ENCODE assay signal across 27 mouse cellular contexts in genomic region chr8:71718252-71718651, GRCm38 (mm10). TPM values are rescaled to one million over a fixed set of nuclear protein-coding genes. Genes with fewer than 3 reads are reported as not detected.
DNase-seq lines count a peak whose midpoint lies in the region; ATAC-seq lines count a peak whose summit lies in the region.
"Had no signal": no experiment of that assay in that cellular context is flagged by ENCODE, and none has a peak within 500 bp of the region (broad histone marks: within the 10 kb centered on the region; RNA-seq: fewer than 3 reads in every experiment).

No protein-coding gene starts in this region.

- peak overlapping the region; percentile 90 for H3K27ac ChIP-seq in forebrain, embryonic 13.5 days
- no peak overlapping the region for H3K27ac ChIP-seq in forebrain, embryonic 11.5 days (ENCODE audit: low read depth, low read length)
- H3K27ac ChIP-seq in midbrain, embryonic 11.5 days (ENCODE audit: low read depth, low read length): no peak overlapping the region
- H3K27ac ChIP-seq in midbrain, embryonic 10.5 days (replicated peaks): no peak overlapping the region; the same call in 1 of the 2 replicates
- peak overlapping the region; percentile 86 for H3K27ac ChIP-seq in midbrain, embryonic 16.5 days (ENCODE audit: low read length)
- H3K27ac ChIP-seq: embryonic facial prominence, embryonic 10.5 days; heart, adult 2 months; intestine, embryonic 15.5 days; limb, embryonic 12.5 days; liver, embryonic 13.5 days; lung, embryonic 15.5 days; macrophage; neural tube, embryonic 12.5 days had no signal

- H3K4me1 ChIP-seq in forebrain, embryonic 13.5 days: peaks cover 48% of the 10 kb centered on the region
- H3K4me1 ChIP-seq in forebrain, embryonic 11.5 days (replicated peaks; ENCODE audit: control insufficient read depth, insufficient read depth, low read length): peaks cover 17% of the 10 kb centered on the region
- H3K4me1 ChIP-seq in midbrain, embryonic 11.5 days (ENCODE audit: control insufficient read depth, insufficient read depth, low read length): peaks cover 33% of the 10 kb centered on the region
- peaks cover 59% of the 10 kb centered on the region for H3K4me1 ChIP-seq in midbrain, embryonic 10.5 days
- peaks cover 46% of the 10 kb centered on the region for H3K4me1 ChIP-seq in midbrain, embryonic 16.5 days (ENCODE audit: control insufficient read depth, insufficient read depth, low read length)

- peaks cover 42% of the 10 kb centered on the region for H3K36me3 ChIP-seq in forebrain, embryonic 13.5 days (ENCODE audit: poor library complexity, severe bottlenecking)
- H3K36me3 ChIP-seq in forebrain, embryonic 11.5 days (ENCODE audit: control insufficient read depth, insufficient read depth, low read length): no peaks in the 10 kb centered on the region
- H3K36me3 ChIP-seq in midbrain, embryonic 11.5 days (ENCODE audit: control insufficient read depth, insufficient read depth, low read length): no peaks in the 10 kb centered on the region
- H3K36me3 ChIP-seq in midbrain, embryonic 10.5 days: peaks cover 24% of the 10 kb centered on the region
- peaks cover 7% of the 10 kb centered on the region for H3K36me3 ChIP-seq in midbrain, embryonic 16.5 days (ENCODE audit: control insufficient read depth, insufficient read depth, low read length)
- H3K36me3 ChIP-seq: embryonic facial prominence, embryonic 10.5 days; intestine, embryonic 15.5 days; limb, embryonic 12.5 days; lung, embryonic 15.5 days had no signal

- DNase-seq in forebrain, embryonic 11.5 days (ENCODE audit: low spot score): no peak
- DNase-seq in midbrain, embryonic 11.5 days (ENCODE audit: low spot score, missing footprints): peak; percentile 72
- DNase-seq in midbrain, embryonic 10.5 days (ENCODE audit: low spot score): no peak
- no peak for DNase-seq in gastrocnemius, postnatal 10 days
- no peak for DNase-seq in frontal cortex, postnatal 25 days (ENCODE audit: low spot score in 2 of 2)
- DNase-seq: adrenal gland, postnatal 25 days; cerebellum, adult 18-20 months; gastrocnemius, postnatal 25 days; heart, adult 2 months; heart, postnatal 36 days; kidney, adult 9 months; kidney, postnatal 36 days; layer of hippocampus, adult 9-11 months; liver, embryonic 13.5 days; thymus, postnatal 36 days had no signal

- H3K27me3 ChIP-seq in forebrain, embryonic 13.5 days: no peaks in the 10 kb centered on the region
- no peaks in the 10 kb centered on the region for H3K27me3 ChIP-seq in forebrain, embryonic 11.5 days (ENCODE audit: control insufficient read depth, insufficient read depth, low read length)
- no peaks in the 10 kb centered on the region for H3K27me3 ChIP-seq in midbrain, embryonic 11.5 days (ENCODE audit: control insufficient read depth, insufficient read depth, low read length)
- H3K27me3 ChIP-seq in midbrain, embryonic 10.5 days (ENCODE audit: low read depth, poor library complexity, severe bottlenecking): peaks cover 5% of the 10 kb centered on the region; the same call in 1 of the 2 replicates
- H3K27me3 ChIP-seq in midbrain, embryonic 16.5 days (ENCODE audit: control insufficient read depth, insufficient read depth, low read depth, low read length): no peaks in the 10 kb centered on the region
- H3K27me3 ChIP-seq: intestine, embryonic 15.5 days; lung, embryonic 15.5 days; neural tube, embryonic 12.5 days had no signal

- H3K9ac ChIP-seq in forebrain, embryonic 13.5 days: no peak overlapping the region
- no peak overlapping the region for H3K9ac ChIP-seq in forebrain, embryonic 11.5 days (ENCODE audit: low read length)
- no peak overlapping the region for H3K9ac ChIP-seq in midbrain, embryonic 11.5 days (ENCODE audit: low read length)
- no peak overlapping the region for H3K9ac ChIP-seq in midbrain, embryonic 16.5 days (ENCODE audit: low read depth, low read length)
- H3K9ac ChIP-seq: intestine, embryonic 15.5 days; limb, embryonic 12.5 days; liver, embryonic 13.5 days; lung, embryonic 15.5 days; neural tube, embryonic 12.5 days had no signal

- ATAC-seq in forebrain, embryonic 13.5 days: no peak
- no peak for ATAC-seq in forebrain, embryonic 11.5 days (replicated peaks; ENCODE audit: low FRiP score)
- ATAC-seq in midbrain, embryonic 11.5 days (ENCODE audit: low FRiP score): no peak
- ATAC-seq in erythroid progenitor cell, adult 5-6 weeks (replicated peaks; ENCODE audit: low FRiP score, poor library complexity, severe bottlenecking): peak; percentile 37; the same call in 1 of the 2 replicates
- no peak for ATAC-seq in midbrain, embryonic 16.5 days
- ATAC-seq: activated CD4-positive, CD25-positive, alpha-beta regulatory T cell, adult 4 months; intestine, embryonic 15.5 days had no signal

- H3K4me3 ChIP-seq in forebrain, embryonic 13.5 days: no peak overlapping the region
- no peak overlapping the region for H3K4me3 ChIP-seq in forebrain, embryonic 11.5 days (ENCODE audit: low read depth, low read length)
- no peak overlapping the region for H3K4me3 ChIP-seq in midbrain, embryonic 11.5 days (ENCODE audit: low read depth, low read length)
- H3K4me3 ChIP-seq in midbrain, embryonic 10.5 days: no peak overlapping the region
- H3K4me3 ChIP-seq in midbrain, embryonic 16.5 days (ENCODE audit: low read depth, low read length): no peak overlapping the region
- H3K4me3 ChIP-seq: embryonic facial prominence, embryonic 10.5 days; heart, adult 2 months; intestine, embryonic 15.5 days; limb, embryonic 12.5 days; liver, embryonic 13.5 days; lung, embryonic 15.5 days; neural tube, embryonic 12.5 days had no signal

- WGBS in forebrain, embryonic 13.5 days: 38% methylated on average over 3 of the region's 3 CpGs
- WGBS in forebrain, embryonic 11.5 days: 29% methylated on average over 3 of the region's 3 CpGs
- WGBS in midbrain, embryonic 11.5 days: 29% methylated on average over 3 of the region's 3 CpGs
- WGBS in midbrain, embryonic 10.5 days: 31% methylated on average over 3 of the region's 3 CpGs
- WGBS in midbrain, embryonic 16.5 days: 37% methylated on average over 3 of the region's 3 CpGs

- 0 out of 2 replicates have a peak overlapping the region, but pooled peaks have one; percentile 49 for H3K4me2 ChIP-seq in forebrain, embryonic 13.5 days
- H3K4me2 ChIP-seq in forebrain, embryonic 11.5 days (ENCODE audit: low read depth, low read length, severe bottlenecking): no peak overlapping the region
- no peak overlapping the region for H3K4me2 ChIP-seq in midbrain, embryonic 11.5 days
- H3K4me2 ChIP-seq in midbrain, embryonic 16.5 days (ENCODE audit: low read length): no peak overlapping the region
- H3K4me2 ChIP-seq: intestine, embryonic 15.5 days; limb, embryonic 12.5 days; liver, embryonic 13.5 days; lung, embryonic 15.5 days; neural tube, embryonic 12.5 days had no signal

- no peaks in the 10 kb centered on the region for H3K9me3 ChIP-seq in forebrain, embryonic 13.5 days (replicated peaks)
- no peaks in the 10 kb centered on the region for H3K9me3 ChIP-seq in forebrain, embryonic 11.5 days (ENCODE audit: control insufficient read depth, low read length)
- H3K9me3 ChIP-seq in midbrain, embryonic 11.5 days (ENCODE audit: control insufficient read depth, low read length): no peaks in the 10 kb centered on the region
- H3K9me3 ChIP-seq in midbrain, embryonic 10.5 days (replicated peaks): no peaks in the 10 kb centered on the region
- no peaks in the 10 kb centered on the region for H3K9me3 ChIP-seq in midbrain, embryonic 16.5 days (replicated peaks; ENCODE audit: control insufficient read depth, low read length, poor library complexity, severe bottlenecking)
- H3K9me3 ChIP-seq: embryonic facial prominence, embryonic 10.5 days; G1E; intestine, embryonic 15.5 days; limb, embryonic 12.5 days; liver, embryonic 13.5 days; lung, embryonic 15.5 days; neural tube, embryonic 12.5 days had no signal

RNA-seq across cellular contexts. Expression of gene Fcho1, which starts 7.3 kb away (rescaled TPM):
- polyA plus RNA-seq in forebrain, embryonic 13.5 days (2015; fragmentation: Nextera tagmentation; extraction: Ambion mirVana): 39.6 and 47.2 TPM in 2 replicates
- polyA plus RNA-seq in forebrain, embryonic 11.5 days (2014; fragmentation: Nextera tagmentation; extraction: Ambion mirVana): 21.3 and 23.2 TPM in 2 replicates
- polyA plus RNA-seq in midbrain, embryonic 11.5 days (2014; fragmentation: Nextera tagmentation; extraction: Ambion mirVana): 12.9 and 15.3 TPM in 2 replicates
- polyA plus RNA-seq in midbrain, embryonic 10.5 days (2016; fragmentation: Nextera tagmentation; extraction: Ambion mirVana): 17.7 and 25.4 TPM in 2 replicates
- 152 and 165 TPM in 2 replicates for total RNA-seq in erythroid progenitor cell, adult 5-6 weeks (2015; ENCODE audit: low replicate concordance)
- total RNA-seq in erythroid progenitor cell, adult 5-6 weeks (2017; ENCODE audit: low replicate concordance): 245 and 276 TPM in 2 replicates
- polyA plus RNA-seq in midbrain, embryonic 16.5 days (2015; fragmentation: Nextera tagmentation; extraction: Ambion mirVana): 88.4 and 107 TPM in 2 replicates
- total RNA-seq in gastrocnemius, postnatal 10 days (2021): 1 to 10 TPM in 1 of 2 experiments, under 1 TPM in 1; 0.26 to 1.2 TPM
- total RNA-seq: gastrocnemius, postnatal 25 days had no signal

RNA-seq across cellular contexts. Expression of gene B3gnt3, which starts 16.7 kb away (rescaled TPM):
- polyA plus RNA-seq in forebrain, embryonic 13.5 days (2015; fragmentation: Nextera tagmentation; extraction: Ambion mirVana): 0.33 and 0.44 TPM in 2 replicates
- 0.51 and 0.64 TPM in 2 replicates for polyA plus RNA-seq in forebrain, embryonic 11.5 days (2014; fragmentation: Nextera tagmentation; extraction: Ambion mirVana)
- polyA plus RNA-seq in midbrain, embryonic 11.5 days (2014; fragmentation: Nextera tagmentation; extraction: Ambion mirVana): 0.38 and 0.63 TPM in 2 replicates
- 0.67 and 0.89 TPM in 2 replicates for polyA plus RNA-seq in midbrain, embryonic 10.5 days (2016; fragmentation: Nextera tagmentation; extraction: Ambion mirVana)
- 12.2 and 12.3 TPM in 2 replicates for total RNA-seq in erythroid progenitor cell, adult 5-6 weeks (2015; ENCODE audit: low replicate concordance)
- total RNA-seq in erythroid progenitor cell, adult 5-6 weeks (2017; ENCODE audit: low replicate concordance): 10.9 and 14.4 TPM in 2 replicates
- polyA plus RNA-seq in midbrain, embryonic 16.5 days (2015; fragmentation: Nextera tagmentation; extraction: Ambion mirVana): 0.20 and 0.50 TPM in 2 replicates
- 1 to 10 TPM; 4.7 to 5.2 TPM for total RNA-seq in gastrocnemius, postnatal 10 days (2021)
- total RNA-seq: monocyte, adult 5-6 weeks had no signal
- polyA plus RNA-seq: G1E had no signal

RNA-seq across cellular contexts. Expression of gene Insl3, which starts 29.2 kb away (rescaled TPM):
- 0.47 TPM in 1 of 2 replicates, not detected in the other for polyA plus RNA-seq in forebrain, embryonic 13.5 days (2015; fragmentation: Nextera tagmentation; extraction: Ambion mirVana)
- polyA plus RNA-seq in forebrain, embryonic 11.5 days (2014; fragmentation: Nextera tagmentation; extraction: Ambion mirVana): not detected in 2 replicates
- polyA plus RNA-seq in midbrain, embryonic 11.5 days (2014; fragmentation: Nextera tagmentation; extraction: Ambion mirVana): 0.44 and 0.48 TPM in 2 replicates
- 0.30 and 0.37 TPM in 2 replicates for polyA plus RNA-seq in midbrain, embryonic 10.5 days (2016; fragmentation: Nextera tagmentation; extraction: Ambion mirVana)
- 3.6 TPM in 1 of 2 replicates, not detected in the other for total RNA-seq in erythroid progenitor cell, adult 5-6 weeks (2015; ENCODE audit: low replicate concordance)
- total RNA-seq in erythroid progenitor cell, adult 5-6 weeks (2017; ENCODE audit: low replicate concordance): not detected in 2 replicates
- 1.4 TPM in 1 of 2 replicates, not detected in the other for polyA plus RNA-seq in midbrain, embryonic 16.5 days (2015; fragmentation: Nextera tagmentation; extraction: Ambion mirVana)
- total RNA-seq in gastrocnemius, postnatal 10 days (2021): 1 to 10 TPM; 3.1 to 3.7 TPM
- total RNA-seq: monocyte, adult 5-6 weeks had no signal
- polyA plus RNA-seq: embryonic facial prominence, embryonic 10.5 days; neural tube, embryonic 12.5 days had no signal

RNA-seq across cellular contexts. Expression of gene Jak3, which starts 42.2 kb away (rescaled TPM):
- polyA plus RNA-seq in forebrain, embryonic 13.5 days (2015; fragmentation: Nextera tagmentation; extraction: Ambion mirVana): 1.6 and 1.7 TPM in 2 replicates
- polyA plus RNA-seq in forebrain, embryonic 11.5 days (2014; fragmentation: Nextera tagmentation; extraction: Ambion mirVana): 2.3 TPM in 2 replicates
- 1.3 and 1.7 TPM in 2 replicates for polyA plus RNA-seq in midbrain, embryonic 11.5 days (2014; fragmentation: Nextera tagmentation; extraction: Ambion mirVana)
- polyA plus RNA-seq in midbrain, embryonic 10.5 days (2016; fragmentation: Nextera tagmentation; extraction: Ambion mirVana): 2.8 and 3.7 TPM in 2 replicates
- 2.1 and 5.4 TPM in 2 replicates for total RNA-seq in erythroid progenitor cell, adult 5-6 weeks (2015; ENCODE audit: low replicate concordance)
- total RNA-seq in erythroid progenitor cell, adult 5-6 weeks (2017; ENCODE audit: low replicate concordance): 0.68 and 0.90 TPM in 2 replicates
- 4.7 and 5.4 TPM in 2 replicates for polyA plus RNA-seq in midbrain, embryonic 16.5 days (2015; fragmentation: Nextera tagmentation; extraction: Ambion mirVana)
- total RNA-seq in gastrocnemius, postnatal 10 days (2021): 1 to 10 TPM; 3.9 to 5.8 TPM

RNA-seq across cellular contexts. Expression of gene Unc13a, which starts 46.7 kb away (rescaled TPM):
- 13.0 and 15.8 TPM in 2 replicates for polyA plus RNA-seq in forebrain, embryonic 13.5 days (2015; fragmentation: Nextera tagmentation; extraction: Ambion mirVana)
- polyA plus RNA-seq in forebrain, embryonic 11.5 days (2014; fragmentation: Nextera tagmentation; extraction: Ambion mirVana): 6.5 and 6.6 TPM in 2 replicates
- 5.4 and 6.5 TPM in 2 replicates for polyA plus RNA-seq in midbrain, embryonic 11.5 days (2014; fragmentation: Nextera tagmentation; extraction: Ambion mirVana)
- 4.6 and 8.1 TPM in 2 replicates for polyA plus RNA-seq in midbrain, embryonic 10.5 days (2016; fragmentation: Nextera tagmentation; extraction: Ambion mirVana)
- not detected in 2 replicates for total RNA-seq in erythroid progenitor cell, adult 5-6 weeks (2015; ENCODE audit: low replicate concordance)
- total RNA-seq in erythroid progenitor cell, adult 5-6 weeks (2017; ENCODE audit: low replicate concordance): not detected in 2 replicates
- polyA plus RNA-seq in midbrain, embryonic 16.5 days (2015; fragmentation: Nextera tagmentation; extraction: Ambion mirVana): 23.5 and 29.0 TPM in 2 replicates
- under 1 TPM; 0.38 to 0.45 TPM for total RNA-seq in gastrocnemius, postnatal 10 days (2021)

Comparison
In these comparisons a context has a peak if more than half of its experiments do, and no peak if none do; other contexts are left out.
1. H3K27ac ChIP-seq: peak in forebrain, embryonic 13.5 days (single experiment) and midbrain, embryonic 16.5 days (single experiment); none in forebrain, embryonic 11.5 days (single experiment), midbrain, embryonic 11.5 days (single experiment) and midbrain, embryonic 10.5 days (single experiment).